Mouse (Mus musculus) embryo, embryonic 11 days (tissue): ENCODE results near the gene Tmem175.
A peak's percentile ranks its signal among the peaks of the same experiment; 100 is the strongest.
"Not testable (repeated sequence)": the region's sequence is repeated elsewhere in the genome, so short reads cannot be mapped to it uniquely, and the experiment has no call there.

ENCODE experiments used
- DNase-seq: peaks from one replicate; pipeline ENCODE4 v3.0.0-alpha.2; 2015

Gene Tmem175

GRCm38 (mm10) chr5:108629634-108630483 is at the start of gene Tmem175, which contains the start of gene Gak:
TSS of gene Tmem175 (plus strand) at chr5:108629770.
TSS of gene Gak (minus strand) at chr5:108629755.
- DNase-seq = peak; percentile 98

- DNase-seq = no peak
These were observed 48.1 kb upstream of the Tmem175 start for GRCm38 (mm10) chr5:108581361-108581891.

GRCm38 (mm10) chr5:108599923-108600322 is 29.6 kb upstream of the Tmem175 start:
- DNase-seq = no peak

GRCm38 (mm10) chr5:108602537-108602936 is 27.0 kb upstream of the Tmem175 start:
- DNase-seq = no peak

GRCm38 (mm10) chr5:108610426-108610825 is 19.1 kb upstream of the Tmem175 start:
- no peak for DNase-seq

GRCm38 (mm10) chr5:108621870-108622269 is 7.7 kb upstream of the Tmem175 start:
- DNase-seq = no peak

GRCm38 (mm10) chr5:108626050-108626660 is 3.4 kb upstream of the Tmem175 start:
- DNase-seq = no peak

GRCm38 (mm10) chr5:108628891-108629633 is 508 bp upstream of the Tmem175 start:
- DNase-seq = no peak

GRCm38 (mm10) chr5:108633676-108634075 is 4.1 kb downstream of the Tmem175 start:
- no peak for DNase-seq

GRCm38 (mm10) chr5:108634088-108634487 is 4.5 kb downstream of the Tmem175 start:
- DNase-seq = not testable (repeated sequence)

- no peak for DNase-seq
These were observed 6.6 kb downstream of the Tmem175 start for GRCm38 (mm10) chr5:108636172-108636571.

- no peak for DNase-seq
These were observed 14.1 kb downstream of the Tmem175 start for GRCm38 (mm10) chr5:108643674-108644073.

GRCm38 (mm10) chr5:108645651-108646342 is 16.2 kb downstream of the Tmem175 start:
- no peak for DNase-seq

GRCm38 (mm10) chr5:108646343-108646660 is 16.7 kb downstream of the Tmem175 start:
- no peak for DNase-seq

- DNase-seq = no peak
These were observed 17.7 kb downstream of the Tmem175 start for GRCm38 (mm10) chr5:108647311-108647710.

GRCm38 (mm10) chr5:108647820-108648465 is 18.4 kb downstream of the Tmem175 start:
- no peak for DNase-seq

GRCm38 (mm10) chr5:108648937-108649576 is 19.5 kb downstream of the Tmem175 start:
- no peak for DNase-seq

- no peak for DNase-seq
These were observed 20.8 kb downstream of the Tmem175 start for GRCm38 (mm10) chr5:108650341-108650740.

- DNase-seq = no peak
These were observed 21.7 kb downstream of the Tmem175 start for GRCm38 (mm10) chr5:108651136-108651720.

GRCm38 (mm10) chr5:108651823-108652222 is 22.3 kb downstream of the Tmem175 start:
- peak; percentile 78 for DNase-seq

- no peak for DNase-seq
These were observed 23.8 kb downstream of the Tmem175 start for GRCm38 (mm10) chr5:108653341-108653740.
